Mouse (Mus musculus) hindbrain, embryonic 15.5 days (tissue): ENCODE results near the gene Erbb3. TPM values are rescaled to one million over a fixed set of nuclear protein-coding genes. Genes with fewer than 3 reads are reported as not detected.

Experiments used
- ATAC-seq: fragments of 200-750 bp; cut with Nextera tagmentation; 2 replicates; pipeline ENCODE4 v1.8.0; 2017; ENCODE audit warnings: low read depth, moderate number of reproducible peaks, moderate TSS enrichment; ENCODE audit not compliant: low FRiP score
- H3K27ac ChIP-seq: fragments of 300-500 bp; sonication (generic); replicated peaks from 2 replicates; pipeline ENCODE4 v1.5.1; 2015; ENCODE audit warnings: mild to moderate bottlenecking, inconsistent platforms
- H3K27me3 ChIP-seq: fragments of 300-500 bp; sonication (generic); 2 replicates; pipeline ENCODE4 v1.6.1; 2015; ENCODE audit warnings: control low read depth, inconsistent platforms
- H3K36me3 ChIP-seq: fragments of 300-500 bp; sonication (generic); 2 replicates; pipeline ENCODE4 v1.6.1; 2015; ENCODE audit warnings: control low read depth, inconsistent platforms
- H3K4me1 ChIP-seq: fragments of 300-500 bp; sonication (generic); replicated peaks from 2 replicates; pipeline ENCODE4 v1.6.1; 2015; ENCODE audit warnings: control low read depth, inconsistent platforms
- H3K4me2 ChIP-seq: fragments of 300-500 bp; sonication (generic); 2 replicates; pipeline ENCODE4 v1.6.1; 2015; ENCODE audit warnings: moderate library complexity, mild to moderate bottlenecking, inconsistent platforms
- H3K4me3 ChIP-seq: fragments of 300-500 bp; sonication (generic); 2 replicates; pipeline ENCODE4 v1.5.1; 2015; ENCODE audit warnings: mild to moderate bottlenecking, inconsistent platforms
- H3K9ac ChIP-seq: fragments of 300-500 bp; sonication (generic); 2 replicates; pipeline ENCODE4 v1.6.1; 2015; ENCODE audit warnings: inconsistent platforms
- H3K9me3 ChIP-seq: fragments of 300-500 bp; sonication (generic); 2 replicates; pipeline ENCODE4 v1.6.1; 2016; ENCODE audit warnings: control low read depth, inconsistent platforms
- WGBS: fragments of 180-500 bp; shearing (Covaris S2); methylation state at CpG from one replicate; pipeline ENCODE4 v1.1.7; 2015; 5-methylcytosine and 5-hydroxymethylcytosine counted together
- polyA plus RNA-seq: library from polyadenylated mRNA; unstranded; fragments of >200 nt; fragmentation: Nextera tagmentation; extraction: Ambion mirVana; gene quantifications from 2 replicates; pipeline ENCODE4 v1.2.1, GENCODE M21; 2015

The Erbb3 gene
- polyA plus RNA-seq, 1 experiment from 2014 or later, result 1.2 TPM

DNA sequence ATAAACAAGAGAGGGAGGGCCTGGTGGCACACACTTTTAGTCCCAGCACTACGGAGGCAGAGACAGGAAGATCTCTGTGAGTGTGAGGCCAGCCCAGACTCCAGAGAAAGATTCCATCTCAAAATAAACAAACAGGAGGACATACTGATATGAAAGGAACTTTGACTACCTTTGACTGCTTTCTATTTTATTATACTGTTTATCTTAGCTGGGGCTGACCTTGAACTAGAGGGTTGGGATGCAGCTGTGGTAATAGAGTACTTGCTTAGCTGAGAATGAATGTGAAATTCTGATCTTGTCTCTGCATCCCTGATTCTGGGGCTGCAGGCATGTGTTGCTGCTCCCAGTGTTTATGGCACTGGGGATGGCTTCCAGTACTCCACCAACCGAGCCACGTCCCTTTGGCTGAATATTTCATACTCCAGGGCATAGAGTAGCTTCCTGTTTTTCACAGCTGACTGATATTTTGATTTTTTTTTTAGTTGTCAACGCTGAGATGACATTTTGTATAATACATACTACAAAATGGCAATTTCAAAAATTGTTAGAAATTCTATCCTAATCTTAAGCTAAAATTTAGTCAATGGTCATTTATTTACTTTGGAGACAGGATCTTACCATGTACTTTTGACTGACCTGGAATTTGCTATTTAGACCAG, 13.1 kb upstream of the Erbb3 start:
- H3K4me3 ChIP-seq, result no peak overlapping the region
- H3K4me1 ChIP-seq, result no peaks in the 10 kb centered on the region
- no peak for ATAC-seq
- H3K9ac ChIP-seq, result no peak overlapping the region
- H3K27me3 ChIP-seq, result no peaks in the 10 kb centered on the region
- no peaks in the 10 kb centered on the region for H3K36me3 ChIP-seq
- H3K9me3 ChIP-seq, result no peaks in the 10 kb centered on the region
- no peak overlapping the region for H3K4me2 ChIP-seq
- WGBS, result 84% methylated on average over 4 of the region's 4 CpGs
- H3K27ac ChIP-seq, result no peak overlapping the region

DNA sequence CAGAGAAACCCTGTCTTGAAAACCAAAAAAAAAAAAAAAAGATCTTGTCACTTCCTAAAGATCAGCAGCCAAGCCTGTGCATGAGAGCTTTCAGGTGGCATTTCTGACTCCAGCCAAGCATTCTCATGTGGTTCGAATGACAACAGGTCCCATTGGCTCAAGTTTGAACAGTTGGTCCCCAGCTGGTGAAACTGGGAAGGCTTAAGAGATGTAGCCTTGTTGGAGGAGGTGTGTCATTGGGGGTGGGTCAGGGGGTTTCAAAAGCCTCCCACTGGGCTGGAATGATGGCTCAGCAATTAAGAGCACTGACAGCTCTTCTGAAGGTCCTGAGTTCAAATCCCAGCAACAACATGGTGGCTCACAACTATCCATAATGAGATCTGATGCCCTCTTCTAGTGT, 12.0 kb upstream of the Erbb3 start:
- ATAC-seq, result no peak
- Histone ChIP-seq H3K27me3 (no peaks in the 10 kb centered on the region), H3K9ac (no peak overlapping the region), H3K4me2 (no peak overlapping the region), H3K9me3 (no peaks in the 10 kb centered on the region), H3K36me3 (no peaks in the 10 kb centered on the region), H3K4me1 (no peaks in the 10 kb centered on the region), H3K4me3 (no peak overlapping the region), H3K27ac (no peak overlapping the region)
- 92% methylated on average over 1 of the region's 1 CpGs for WGBS

DNA sequence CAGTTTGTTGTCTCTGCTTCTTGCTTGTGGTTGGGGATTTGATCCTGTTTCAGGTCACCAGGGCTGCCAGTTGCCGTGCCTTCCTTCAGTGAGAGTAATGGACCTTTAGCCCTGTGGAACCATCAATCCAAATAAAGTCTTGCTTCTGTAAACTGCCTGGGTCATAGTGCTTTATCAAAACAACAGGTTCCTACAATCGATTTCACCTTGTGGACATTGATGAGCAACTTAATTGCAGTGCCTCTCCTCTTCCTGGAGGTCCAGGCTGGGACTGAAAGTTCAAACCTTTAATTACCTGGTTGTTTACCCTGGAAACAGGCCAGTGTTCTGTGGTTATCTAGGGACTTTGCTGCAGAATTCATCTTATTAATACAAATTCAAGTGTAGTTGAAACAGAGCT, 9.0 kb upstream of the Erbb3 start:
- H3K27ac ChIP-seq, result no peak overlapping the region
- no peak overlapping the region for H3K4me3 ChIP-seq
- WGBS, result 85% methylated on average over 2 of the region's 2 CpGs
- no peaks in the 10 kb centered on the region for H3K36me3 ChIP-seq
- H3K4me2 ChIP-seq, result no peak overlapping the region
- no peaks in the 10 kb centered on the region for H3K4me1 ChIP-seq
- H3K9ac ChIP-seq, result no peak overlapping the region
- no peaks in the 10 kb centered on the region for H3K9me3 ChIP-seq
- no peak for ATAC-seq
- H3K27me3 ChIP-seq, result no peaks in the 10 kb centered on the region

DNA sequence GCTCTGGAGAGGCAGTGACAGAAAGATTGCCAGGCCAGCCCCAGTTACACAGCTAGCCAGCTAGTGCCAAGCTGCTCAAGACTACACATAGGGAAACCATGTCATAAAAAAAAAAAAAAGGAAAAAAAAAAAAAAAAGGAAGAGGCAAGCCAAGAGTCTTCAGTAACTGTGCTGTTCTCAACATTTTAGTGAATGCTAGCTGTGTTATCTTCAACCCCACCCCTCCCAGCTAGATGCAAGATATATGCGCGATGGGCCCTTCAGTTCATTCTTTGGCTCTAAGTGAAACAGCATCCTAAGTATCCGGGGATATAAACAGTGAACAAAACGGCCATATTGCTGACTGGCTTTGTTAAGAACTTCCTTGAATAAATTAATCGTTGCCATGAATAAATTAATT, 3.3 kb upstream of the Erbb3 start:
- no peak overlapping the region for H3K4me2 ChIP-seq
- H3K9ac ChIP-seq, result no peak overlapping the region
- H3K36me3 ChIP-seq, result no peaks in the 10 kb centered on the region
- no peak overlapping the region for H3K27ac ChIP-seq
- WGBS, result 56% methylated on average over 5 of the region's 5 CpGs
- H3K9me3 ChIP-seq, result no peaks in the 10 kb centered on the region
- no peak for ATAC-seq
- H3K4me3 ChIP-seq, result no peak overlapping the region
- H3K27me3 ChIP-seq, result peaks cover 18% of the 10 kb centered on the region
- H3K4me1 ChIP-seq, result peaks cover 18% of the 10 kb centered on the region

DNA sequence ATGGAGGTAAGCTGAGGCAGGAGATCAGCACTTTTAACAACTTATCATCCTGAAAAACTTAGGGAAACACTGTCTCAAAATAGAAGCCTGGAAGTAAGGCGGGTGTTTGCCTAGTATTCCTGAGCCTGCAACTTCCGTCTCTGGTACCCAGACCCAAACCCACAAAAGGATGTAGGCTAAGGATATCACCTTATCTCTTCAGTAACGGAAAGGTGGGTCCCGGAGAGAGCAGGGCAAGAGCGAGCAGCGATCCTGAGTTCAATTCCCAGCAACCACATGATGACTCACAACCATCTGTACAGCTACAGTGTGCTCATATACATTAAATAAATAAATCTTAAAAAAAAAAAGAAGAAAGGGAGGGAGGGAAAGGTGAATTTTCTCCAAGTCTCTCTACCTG, 2.0 kb upstream of the Erbb3 start:
- H3K4me1 ChIP-seq, result peaks cover 18% of the 10 kb centered on the region
- no peak for ATAC-seq
- 91% methylated on average over 6 of the region's 6 CpGs for WGBS

DNA sequence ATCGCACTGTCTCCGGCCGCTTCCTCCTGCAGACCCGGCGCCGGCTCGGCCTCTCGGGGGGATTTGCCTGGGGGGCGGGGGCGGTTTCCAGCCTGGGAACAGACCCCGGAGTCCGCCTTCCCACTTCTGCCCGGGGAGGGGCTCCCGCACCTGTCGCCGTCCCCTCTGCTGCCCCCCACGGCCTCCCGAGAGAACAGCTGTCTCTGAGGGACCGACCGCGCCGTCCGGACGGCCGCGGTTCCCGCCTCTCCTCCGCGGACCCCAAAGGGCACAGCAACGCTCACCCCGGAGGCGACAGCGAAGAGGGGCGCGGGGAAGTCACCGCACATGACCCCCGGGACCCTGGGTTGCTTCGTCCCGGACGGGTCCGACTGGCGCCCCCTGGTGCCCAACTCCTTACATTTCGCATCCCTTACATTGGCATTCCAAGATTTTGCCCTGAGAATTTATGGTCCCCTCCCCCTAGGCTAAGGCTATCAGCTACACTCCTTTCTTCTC, 790 bp upstream of the Erbb3 start:
- Histone ChIP-seq H3K4me1 (peaks cover 18% of the 10 kb centered on the region), H3K36me3 (no peaks in the 10 kb centered on the region), H3K27me3 (peaks cover 38% of the 10 kb centered on the region), H3K27ac (no peak overlapping the region; the same call in 1 of the 2 replicates), H3K4me3 (peak overlapping the region; percentile 71), H3K4me2 (peak overlapping the region; percentile 99), H3K9me3 (no peaks in the 10 kb centered on the region), H3K9ac (peak overlapping the region; percentile 42)
- WGBS, result under 1% methylated on average over 43 of the region's 43 CpGs
- ATAC-seq, result peak; percentile 62

More for the DNA sequence above, 2.0 kb upstream of the Erbb3 start:
- Histone ChIP-seq H3K36me3 (no peaks in the 10 kb centered on the region), H3K4me3 (no peak overlapping the region), H3K9me3 (no peaks in the 10 kb centered on the region), H3K4me2 (no peak overlapping the region), H3K27ac (no peak overlapping the region), H3K27me3 (peaks cover 32% of the 10 kb centered on the region), H3K9ac (no peak overlapping the region)

DNA sequence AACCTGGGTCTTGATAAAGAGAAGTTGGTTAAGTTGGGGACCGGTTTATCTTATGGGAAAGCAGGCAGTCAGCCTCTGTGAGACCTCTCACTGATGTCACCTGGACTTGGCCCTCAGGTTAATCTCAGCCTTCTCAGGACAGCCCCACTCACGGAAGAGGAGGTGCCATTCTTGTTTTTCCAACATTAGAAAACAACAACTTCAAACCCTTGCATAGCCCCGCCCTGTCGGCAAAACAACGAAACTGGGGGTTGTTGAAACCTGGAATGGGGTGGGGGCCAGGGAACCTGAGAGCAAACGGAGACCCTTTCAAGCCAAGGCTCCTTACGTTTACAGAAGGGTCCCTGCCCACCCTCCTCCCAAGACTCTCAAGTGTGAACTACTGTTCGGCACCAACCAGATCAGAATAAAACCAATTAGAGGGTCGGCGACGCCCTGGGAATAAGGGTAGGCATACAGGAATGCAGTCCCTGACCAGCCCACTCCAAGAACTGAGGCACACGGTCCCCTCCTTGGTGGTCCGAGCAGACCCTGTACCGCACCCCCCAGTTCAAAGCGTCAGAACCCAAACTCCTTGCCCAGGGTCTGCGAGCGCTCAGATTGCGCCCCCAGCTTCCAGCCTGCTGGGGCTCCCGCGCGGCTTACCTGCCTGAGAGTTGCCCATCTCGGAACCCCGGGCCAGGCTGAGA, 533 bp downstream of the Erbb3 start:
- Histone ChIP-seq H3K4me1 (peaks cover 18% of the 10 kb centered on the region), H3K36me3 (no peaks in the 10 kb centered on the region), H3K9ac (peak overlapping the region; percentile 42; the same call in 1 of the 2 replicates), H3K27ac (no peak overlapping the region), H3K4me3 (peak overlapping the region; percentile 71), H3K9me3 (no peaks in the 10 kb centered on the region), H3K4me2 (peak overlapping the region; percentile 99), H3K27me3 (peaks cover 42% of the 10 kb centered on the region)
- peak; percentile 19; the same call in 1 of the 2 replicates for ATAC-seq
- 1% methylated on average over 23 of the region's 23 CpGs for WGBS

DNA sequence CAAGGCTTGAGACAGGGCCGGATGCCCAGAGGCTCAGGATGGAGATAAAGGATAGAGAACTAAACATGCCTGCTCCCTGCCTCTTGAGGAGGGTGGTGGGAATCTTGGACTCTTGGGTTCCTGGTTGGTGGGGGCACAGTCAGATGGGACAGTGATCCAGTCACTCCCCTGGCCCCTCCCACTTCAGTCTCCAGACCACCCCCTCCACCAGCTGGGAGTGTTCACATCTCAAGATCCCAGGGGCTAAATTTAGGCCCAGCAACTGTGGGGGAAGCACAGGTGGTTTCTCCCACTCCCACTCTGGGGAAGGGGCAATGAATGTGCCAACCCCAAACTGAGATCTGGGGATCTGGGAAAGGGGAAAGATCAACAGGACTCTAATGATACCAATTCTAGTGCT, 1.3 kb downstream of the Erbb3 start:
- Histone ChIP-seq H3K4me3 (no peak overlapping the region), H3K27ac (no peak overlapping the region), H3K27me3 (peaks cover 42% of the 10 kb centered on the region), H3K4me1 (peaks cover 18% of the 10 kb centered on the region), H3K4me2 (no peak overlapping the region), H3K36me3 (no peaks in the 10 kb centered on the region), H3K9me3 (no peaks in the 10 kb centered on the region), H3K9ac (no peak overlapping the region)
- 33% methylated on average over 1 of the region's 1 CpGs for WGBS
- ATAC-seq, result no peak

DNA sequence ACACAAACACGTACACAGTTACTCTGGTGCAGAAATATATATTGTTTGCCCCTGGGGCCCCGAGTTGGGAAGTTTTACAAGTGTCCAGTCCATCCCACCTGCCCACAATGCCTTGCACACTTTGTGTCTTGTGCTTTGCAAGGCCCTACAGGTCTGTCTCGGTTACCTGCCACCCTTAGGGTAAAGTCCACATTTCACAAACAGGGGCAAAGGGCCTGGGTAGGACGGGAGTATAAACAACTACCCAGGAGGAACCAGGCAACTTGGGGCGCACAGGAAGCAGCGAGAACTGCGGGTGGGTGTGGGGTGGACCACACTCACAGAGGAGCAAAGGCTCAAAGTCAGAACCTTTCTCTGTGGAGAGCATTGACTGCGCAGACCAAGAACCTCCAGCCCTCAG, 1.8 kb downstream of the Erbb3 start:
- ATAC-seq, result 0 out of 2 replicates have a peak, but pooled peaks have one; percentile 25
- H3K4me2 ChIP-seq, result no peak overlapping the region
- peaks cover 18% of the 10 kb centered on the region for H3K4me1 ChIP-seq
- H3K27ac ChIP-seq, result no peak overlapping the region
- H3K9me3 ChIP-seq, result no peaks in the 10 kb centered on the region
- 54% methylated on average over 8 of the region's 8 CpGs for WGBS
- no peaks in the 10 kb centered on the region for H3K36me3 ChIP-seq
- no peak overlapping the region for H3K4me3 ChIP-seq
- H3K27me3 ChIP-seq, result peaks cover 42% of the 10 kb centered on the region
- no peak overlapping the region for H3K9ac ChIP-seq

DNA sequence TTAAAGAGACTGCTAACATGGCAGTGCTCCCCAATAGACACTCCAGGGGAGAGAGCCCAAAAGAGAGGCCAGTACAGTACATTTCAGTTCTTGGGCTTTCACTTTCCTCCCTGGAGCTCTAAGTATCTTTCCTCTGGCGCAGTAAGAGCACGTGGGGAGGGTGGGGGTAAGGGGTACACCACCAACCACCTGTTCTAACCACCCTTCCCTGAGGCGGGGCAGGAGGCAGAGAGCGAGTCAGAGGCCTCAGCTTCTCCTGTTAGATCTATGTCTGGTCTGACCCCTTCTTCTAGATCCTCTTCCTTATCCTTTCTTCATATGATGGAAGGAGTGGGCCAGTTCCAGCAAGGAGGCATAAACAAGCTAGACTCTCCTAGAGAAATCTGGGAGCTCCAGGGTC, 2.3 kb downstream of the Erbb3 start:
- H3K27ac ChIP-seq, result no peak overlapping the region
- peak overlapping the region; percentile 9; the same call in 1 of the 2 replicates for H3K4me2 ChIP-seq
- peaks cover 42% of the 10 kb centered on the region for H3K27me3 ChIP-seq

DNA sequence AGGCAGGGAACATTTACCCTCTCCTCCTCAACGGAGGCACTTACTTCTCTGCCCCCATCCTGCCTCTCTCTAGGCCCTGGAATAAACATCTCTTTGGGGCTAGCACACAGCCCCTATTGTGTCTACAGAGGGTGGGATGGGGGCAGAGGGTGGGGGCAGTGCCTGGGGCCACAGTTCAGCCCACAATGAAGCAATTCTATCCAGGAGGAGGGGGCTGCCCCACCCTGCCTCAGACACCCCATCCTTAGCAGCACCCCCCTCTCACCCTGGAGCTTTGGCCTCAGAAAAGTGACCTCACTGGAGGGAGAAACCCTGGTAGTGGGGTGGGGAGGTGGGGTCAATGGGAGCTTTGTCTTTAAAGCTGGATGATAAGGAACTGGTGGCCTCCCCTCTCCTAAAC, 2.9 kb downstream of the Erbb3 start:
- Histone ChIP-seq H3K9me3 (no peaks in the 10 kb centered on the region), H3K27ac (no peak overlapping the region), H3K9ac (no peak overlapping the region), H3K4me3 (no peak overlapping the region), H3K36me3 (no peaks in the 10 kb centered on the region), H3K4me1 (peaks cover 18% of the 10 kb centered on the region), H3K27me3 (peaks cover 42% of the 10 kb centered on the region), H3K4me2 (peak overlapping the region; percentile 9; the same call in 1 of the 2 replicates)
- no peak for ATAC-seq
- 0% methylated on average over 1 of the region's 1 CpGs for WGBS

More for the DNA sequence above, 2.3 kb downstream of the Erbb3 start:
- H3K9me3 ChIP-seq, result no peaks in the 10 kb centered on the region
- no peak for ATAC-seq
- H3K4me3 ChIP-seq, result no peak overlapping the region
- H3K9ac ChIP-seq, result no peak overlapping the region
- peaks cover 18% of the 10 kb centered on the region for H3K4me1 ChIP-seq
- 50% methylated on average over 4 of the region's 4 CpGs for WGBS
- H3K36me3 ChIP-seq, result no peaks in the 10 kb centered on the region

DNA sequence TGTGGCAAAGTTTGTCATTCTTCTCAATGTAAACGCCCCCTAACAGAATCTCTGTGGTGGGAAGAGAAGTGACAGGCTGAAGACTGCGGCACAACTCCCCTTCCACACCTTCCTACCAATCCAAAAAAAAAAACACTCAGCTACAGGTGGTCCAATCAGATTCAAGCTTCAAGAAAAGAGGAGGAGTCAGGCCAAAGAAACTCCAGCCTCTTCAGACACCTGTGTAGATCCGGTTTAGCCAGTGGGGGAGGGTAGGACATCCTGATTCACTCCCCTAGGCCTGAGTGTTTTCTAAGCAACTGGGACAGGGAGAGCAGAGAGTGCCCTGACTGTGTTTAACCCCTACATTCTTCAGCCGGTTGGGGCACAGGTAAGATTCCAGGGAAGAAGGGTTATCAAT, 5.1 kb downstream of the Erbb3 start:
- no peak overlapping the region for H3K27ac ChIP-seq
- H3K27me3 ChIP-seq, result peaks cover 38% of the 10 kb centered on the region
- no peak for ATAC-seq
- H3K36me3 ChIP-seq, result no peaks in the 10 kb centered on the region
- H3K9ac ChIP-seq, result no peak overlapping the region
- WGBS, result 12% methylated on average over 4 of the region's 4 CpGs
- H3K4me1 ChIP-seq, result peaks cover 5% of the 10 kb centered on the region
- H3K4me3 ChIP-seq, result no peak overlapping the region
- no peak overlapping the region for H3K4me2 ChIP-seq
- H3K9me3 ChIP-seq, result no peaks in the 10 kb centered on the region
